Mouse (Mus musculus): ENCODE data around the gene Asic2.

GRCm38 (mm10) chr11:81584506-81584905 is 383.8 kb downstream of the Asic2 start:
- no peak for TF ChIP-seq CTCF (IDR thresholded peaks at IDR 0.05; ENCODE audit: low read depth)
- TF ChIP-seq EP300 (IDR thresholded peaks at IDR 0.05; ENCODE audit: low read depth), result no peak
